Mouse (Mus musculus): ENCODE data around the gene Capn1.

The Capn1 gene

DNA sequence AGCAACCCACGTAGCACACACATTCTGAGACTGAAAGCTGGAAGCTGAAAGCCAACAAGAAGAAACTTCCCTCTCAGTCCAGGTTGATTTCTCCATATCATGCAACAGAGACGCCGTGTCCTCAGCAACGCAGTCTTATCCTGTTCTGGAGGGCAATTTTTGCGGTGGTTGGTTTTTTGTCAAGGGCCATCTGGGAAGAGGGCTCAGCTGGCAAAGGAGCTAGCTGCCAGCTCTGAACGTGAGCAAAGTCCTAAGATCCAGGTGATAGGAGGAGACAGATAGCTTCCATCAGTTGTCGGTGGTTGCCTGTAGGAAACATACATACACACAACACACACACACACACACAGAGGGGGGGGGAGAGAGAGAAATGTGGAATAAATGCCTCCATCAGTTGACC lies 22.6 kb upstream of the Capn1 start:
- DNase-seq (ENCODE audit: low spot score) = no peak

DNA sequence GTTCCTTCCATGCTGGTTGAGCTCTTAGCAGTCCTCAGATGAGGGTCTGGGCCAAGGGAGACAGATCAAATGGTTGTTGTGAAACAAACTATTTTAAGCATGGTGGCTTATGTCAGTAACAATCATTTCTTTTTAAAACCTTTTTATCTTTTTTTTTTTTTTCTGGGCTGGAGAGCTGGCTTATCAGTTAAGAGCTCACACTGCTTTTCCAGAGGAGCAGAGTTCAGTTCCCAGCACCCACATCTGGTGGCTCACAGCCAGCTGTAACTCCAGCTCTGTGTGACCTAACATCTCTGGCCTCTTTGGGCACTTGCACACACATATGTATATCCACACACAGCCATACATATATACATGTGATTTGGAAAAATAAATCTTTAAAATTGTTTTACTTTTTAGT lies 22.0 kb upstream of the Capn1 start:
- no peak for DNase-seq (ENCODE audit: low spot score)

DNA sequence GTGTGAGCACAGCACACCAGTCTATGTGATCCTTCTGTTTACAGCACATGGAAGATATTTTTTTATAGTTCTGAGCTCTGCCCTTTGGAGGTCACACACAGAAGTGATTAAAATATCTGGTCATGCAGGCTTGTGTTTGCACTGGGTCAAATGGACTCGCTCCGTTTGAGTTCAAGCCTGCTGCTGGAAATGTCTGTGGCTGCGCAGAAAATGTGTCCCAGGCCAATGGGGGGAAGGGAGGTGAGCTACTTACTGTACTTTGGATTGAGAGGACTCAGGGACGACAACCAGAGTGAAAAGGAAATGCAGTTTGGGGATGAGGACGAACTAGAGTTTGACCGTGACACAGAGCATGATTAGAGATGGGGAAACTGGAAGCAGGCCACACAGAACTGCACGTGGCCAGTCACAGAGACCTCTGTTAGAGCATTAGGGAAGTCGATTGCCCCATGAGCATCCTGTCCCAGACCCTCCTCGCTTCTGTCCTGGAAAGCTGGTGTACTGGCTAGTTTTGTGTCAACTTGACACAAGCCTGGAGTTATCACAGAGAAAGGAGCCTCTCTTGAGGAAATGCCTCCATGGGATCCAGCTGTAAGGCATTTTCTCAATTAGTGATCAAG lies 20.4 kb upstream of the Capn1 start:
- peak; percentile 63 for DNase-seq (ENCODE audit: low spot score)

DNA sequence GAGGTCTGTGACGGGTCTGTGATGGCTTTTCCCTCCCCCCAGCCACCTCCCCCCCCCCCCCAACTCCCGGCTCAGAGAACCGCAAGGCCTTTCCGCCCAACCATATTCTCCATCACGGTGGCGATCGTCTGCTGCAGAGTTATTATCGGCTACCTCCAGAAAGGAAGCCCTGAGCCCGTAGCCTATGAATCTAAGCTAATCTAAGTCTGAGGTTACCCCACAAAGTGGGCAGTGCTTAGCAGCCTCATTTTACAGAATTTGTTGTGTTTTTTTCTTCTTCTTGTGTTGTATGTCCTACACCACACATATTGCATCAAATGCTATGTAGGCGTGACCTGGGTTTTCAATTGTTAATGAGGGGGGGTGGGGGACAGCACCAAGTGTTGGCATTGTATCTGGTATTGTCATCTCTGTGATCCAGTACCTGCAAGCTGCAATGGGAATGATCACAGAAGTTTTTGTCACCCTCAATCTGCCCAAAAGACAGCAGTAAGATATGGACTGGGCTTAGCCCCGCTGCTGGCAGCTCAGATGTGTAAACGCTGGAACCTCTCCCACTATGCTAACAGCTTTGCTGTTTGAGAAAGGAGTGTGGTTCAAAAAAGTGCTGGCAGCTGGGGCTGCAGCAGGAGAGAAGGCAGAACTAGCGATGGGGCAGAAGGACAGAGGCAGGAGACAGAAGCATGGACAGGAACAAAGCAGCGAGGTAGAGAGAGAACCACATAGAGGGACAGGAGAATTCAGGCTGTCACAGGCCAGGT lies 15.0 kb upstream of the Capn1 start:
- DNase-seq (ENCODE audit: low spot score) = peak; percentile 81

DNA sequence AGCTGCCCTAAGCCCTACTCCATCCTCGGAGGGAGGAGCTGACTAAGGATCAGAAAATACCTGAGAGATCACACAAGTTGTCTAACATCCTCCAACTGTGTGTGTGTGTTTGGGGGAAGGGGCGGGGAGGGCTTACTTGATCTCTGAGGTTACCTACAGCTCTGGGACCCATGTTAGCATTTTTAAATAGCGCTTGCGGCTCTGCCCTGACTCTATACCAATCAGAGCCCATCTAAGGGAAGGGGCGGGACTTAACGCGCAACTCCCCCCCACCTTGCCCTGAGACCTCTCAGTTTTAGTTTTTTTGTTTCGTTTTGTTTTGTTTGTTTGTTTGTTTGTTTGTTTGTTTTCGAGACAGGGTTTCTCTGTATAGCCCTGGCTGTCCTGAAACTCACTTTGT lies 13.7 kb upstream of the Capn1 start:
- DNase-seq (ENCODE audit: low spot score) = no peak

DNA sequence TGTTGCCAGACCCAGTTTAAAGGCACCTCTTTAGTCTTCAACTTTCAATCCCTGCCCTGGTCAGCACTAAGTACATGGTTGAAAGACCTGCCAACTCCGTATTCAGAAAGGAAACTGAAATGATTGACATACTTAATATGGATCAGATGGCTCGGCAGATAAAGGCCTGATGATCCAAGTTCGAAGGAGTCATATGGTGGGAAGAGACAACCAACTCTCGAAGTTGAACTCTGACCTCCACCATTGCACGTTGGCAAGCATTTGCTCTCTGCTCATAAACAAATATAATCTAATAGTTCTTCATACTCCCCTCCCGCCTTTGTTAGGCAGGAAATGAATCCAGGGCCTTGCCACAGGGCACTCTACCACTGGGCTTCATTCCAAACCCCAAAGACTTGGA lies 13.3 kb upstream of the Capn1 start:
- peak; percentile 79 for DNase-seq (ENCODE audit: low spot score)

DNA sequence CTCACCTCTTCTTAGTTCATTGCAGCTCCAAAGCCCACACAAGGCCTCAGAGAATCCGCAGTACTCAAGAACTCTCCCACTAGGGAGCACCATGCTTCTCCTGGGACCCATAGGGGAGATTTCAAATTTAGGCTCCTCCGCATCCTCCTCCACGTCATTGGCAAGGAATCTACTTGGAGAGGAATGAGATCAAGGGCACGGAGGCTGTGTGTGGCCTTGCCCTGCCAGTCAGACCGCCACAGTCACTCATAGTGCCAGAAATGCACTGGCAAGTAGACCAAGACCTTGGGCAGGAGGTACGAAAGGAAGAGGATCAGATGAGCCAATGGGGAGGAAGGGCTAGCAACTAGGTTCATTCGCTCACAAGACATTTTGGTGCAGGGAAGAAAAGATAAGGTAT lies 8.2 kb upstream of the Capn1 start:
- DNase-seq (ENCODE audit: low spot score) = no peak

DNA sequence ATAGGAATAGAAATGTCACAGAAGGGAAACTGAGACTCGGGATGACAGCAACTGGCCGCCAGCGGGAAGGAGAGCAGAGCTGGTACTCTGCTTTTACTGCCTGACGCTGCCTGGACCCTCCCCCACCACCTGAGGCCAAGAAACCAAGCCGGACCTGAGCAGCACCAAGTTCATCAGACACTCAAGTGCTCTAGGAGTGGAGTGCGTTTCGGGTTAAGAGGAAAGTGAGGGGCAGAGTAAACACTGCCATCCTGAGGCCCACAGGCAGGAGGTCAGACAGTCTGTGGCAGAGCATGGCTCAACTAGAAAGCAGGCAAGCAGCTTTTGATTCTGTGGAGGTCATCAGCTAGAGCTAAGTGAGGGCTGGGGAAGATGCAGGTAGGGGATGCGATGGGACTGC lies 7.4 kb upstream of the Capn1 start:
- DNase-seq (ENCODE audit: low spot score) = no peak

DNA sequence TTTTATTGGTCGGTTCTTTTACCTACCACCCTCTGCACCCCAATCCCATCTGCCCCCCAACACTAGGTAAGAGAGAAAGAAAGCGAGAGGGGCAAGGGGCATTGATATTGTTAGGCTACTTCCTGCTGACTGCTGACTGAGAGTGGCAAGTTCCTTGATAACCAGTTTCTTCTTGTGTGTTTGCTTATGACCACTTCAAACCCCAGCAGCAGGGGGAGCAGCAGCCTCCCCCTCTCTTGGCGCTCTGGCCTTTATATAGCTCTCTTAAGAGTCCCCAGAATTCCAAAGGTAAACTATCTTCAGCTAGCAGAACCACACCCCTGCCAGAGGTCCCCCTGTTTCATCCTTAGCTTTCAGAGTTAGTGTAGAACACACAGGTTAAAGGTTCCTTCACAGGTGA lies 4.6 kb upstream of the Capn1 start:
- DNase-seq (ENCODE audit: low spot score) = no peak

DNA sequence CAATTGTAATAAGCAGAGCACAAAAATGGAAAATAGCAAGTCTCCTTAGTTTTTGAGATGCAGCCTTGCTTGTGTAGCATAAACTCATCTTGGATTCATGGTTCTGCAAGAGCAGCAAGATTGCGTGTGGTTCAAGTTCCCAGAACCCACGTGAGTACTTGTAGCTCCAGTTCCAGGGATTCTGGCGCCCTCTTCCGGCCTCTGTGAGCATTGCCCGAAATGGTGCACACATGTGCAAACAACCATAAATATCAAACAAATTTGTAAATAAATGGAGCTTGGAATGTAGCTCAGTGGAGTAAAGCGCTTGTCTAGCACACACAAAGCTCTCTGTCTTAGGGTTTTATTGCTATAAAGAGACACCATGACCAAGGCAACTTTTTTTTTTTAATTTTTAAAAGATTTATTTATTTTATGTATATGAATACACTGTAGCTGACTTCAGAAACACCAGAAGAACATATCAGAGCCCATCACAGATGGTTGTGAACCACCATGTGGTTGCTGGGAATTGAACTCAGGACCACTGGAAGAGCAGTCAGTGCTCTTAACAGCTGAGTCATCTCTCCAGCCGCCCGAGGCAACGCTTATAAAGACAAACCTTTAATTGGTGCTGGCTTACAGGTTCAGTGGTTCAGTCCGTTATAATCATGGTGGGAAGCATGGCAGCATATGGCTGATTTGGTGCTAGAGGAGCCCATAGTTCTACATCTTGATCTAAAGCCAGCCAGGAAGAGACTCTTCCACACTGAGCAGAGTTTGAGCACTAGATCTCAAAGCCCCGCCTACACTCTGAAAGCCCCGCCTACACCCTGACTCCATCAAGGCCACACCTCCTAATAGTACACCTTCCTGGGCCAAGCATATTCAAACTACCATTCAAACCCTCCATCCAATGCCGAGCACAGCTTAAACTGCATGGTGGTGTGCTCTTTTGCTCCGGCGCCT lies 2.7 kb upstream of the Capn1 start:
- peak; percentile 94 for DNase-seq (ENCODE audit: low spot score)

DNA sequence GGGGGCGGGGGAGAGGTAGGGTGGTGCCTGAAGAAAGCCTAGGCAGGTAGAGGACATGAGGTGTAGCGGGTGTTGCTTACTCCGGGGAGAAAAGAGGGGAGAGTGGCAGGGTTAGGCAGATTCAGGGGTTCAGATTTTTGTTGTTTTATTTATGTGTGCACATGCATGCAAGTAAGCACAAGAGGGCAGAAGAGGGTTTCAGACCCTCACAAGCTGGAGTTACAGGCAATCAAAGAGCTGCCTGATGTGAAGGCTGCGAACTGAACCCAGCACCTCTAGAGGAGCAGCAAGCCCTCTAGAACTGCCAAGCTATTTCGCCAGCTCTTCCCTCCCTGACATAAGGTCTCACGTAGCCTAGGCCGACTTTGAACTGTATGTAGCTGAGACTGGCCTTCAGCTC lies 835 bp upstream of the Capn1 start:
- DNase-seq (ENCODE audit: low spot score) = peak; percentile 57

DNA sequence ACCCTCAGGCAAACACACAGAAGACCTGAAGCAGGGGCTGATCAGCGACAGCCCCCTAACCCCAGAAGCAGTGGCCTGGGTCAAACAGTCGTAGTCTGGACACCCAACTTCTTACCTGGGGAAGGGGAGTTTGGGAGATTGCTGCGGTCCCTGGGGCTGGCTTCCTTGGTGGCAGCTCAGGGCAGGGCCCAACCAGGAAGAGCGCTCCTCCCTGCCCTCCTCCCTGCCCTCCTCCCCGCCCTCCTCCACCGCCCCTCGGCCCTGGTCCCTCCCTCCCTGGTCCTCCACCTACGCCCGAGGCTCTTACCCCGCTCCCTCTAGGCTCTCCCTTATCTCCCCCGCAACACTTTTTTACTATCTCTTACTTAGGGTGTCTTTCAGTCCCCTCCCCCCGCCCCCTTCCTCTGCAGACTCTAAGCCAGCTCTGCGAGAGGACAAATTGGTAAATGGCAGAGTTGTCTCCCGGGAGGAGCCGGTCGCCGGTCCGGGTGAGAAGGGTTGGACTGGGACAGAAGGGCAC lies 646 bp downstream of the Capn1 start:
- peak; percentile 78 for DNase-seq (ENCODE audit: low spot score)

DNA sequence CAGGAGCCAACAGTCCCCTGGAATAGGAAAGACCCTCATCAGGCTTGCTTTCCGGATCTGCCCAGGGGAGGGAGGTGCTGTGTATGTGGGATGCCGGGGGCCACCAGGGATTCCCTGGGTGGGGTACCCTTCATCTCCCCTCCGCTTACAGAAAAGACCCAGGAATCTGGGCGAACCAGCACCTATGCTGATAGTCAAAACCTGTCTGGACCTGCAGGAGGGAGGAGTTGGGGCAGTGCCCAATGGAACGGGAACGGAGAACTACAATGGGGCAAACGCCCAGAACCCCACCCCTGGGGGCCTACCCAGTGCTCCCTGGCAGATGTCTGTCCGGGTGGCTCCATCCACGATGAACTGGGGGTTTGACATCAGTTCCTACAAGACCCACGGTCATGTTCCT lies 2.0 kb downstream of the Capn1 start:
- DNase-seq (ENCODE audit: low spot score) = no peak

DNA sequence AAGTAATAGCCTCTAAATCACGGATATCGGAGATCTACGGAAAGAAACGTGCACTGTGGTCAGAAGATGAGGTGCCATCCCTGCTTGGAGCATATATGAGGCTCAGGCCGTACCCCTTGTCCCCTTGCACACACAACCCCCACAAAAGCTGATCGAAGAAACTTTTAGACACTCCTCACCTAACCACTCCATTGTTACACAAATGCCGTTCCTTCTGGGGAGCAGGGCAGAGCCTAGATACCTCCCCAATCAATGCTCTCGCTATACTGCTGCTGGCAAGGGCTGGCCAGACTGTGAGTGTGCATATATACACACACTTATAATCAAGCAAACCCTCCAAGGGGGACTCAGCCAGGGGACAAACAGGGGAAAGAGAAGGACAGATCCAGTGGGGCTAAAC lies 6.6 kb downstream of the Capn1 start:
- DNase-seq (ENCODE audit: low spot score) = no peak

DNA sequence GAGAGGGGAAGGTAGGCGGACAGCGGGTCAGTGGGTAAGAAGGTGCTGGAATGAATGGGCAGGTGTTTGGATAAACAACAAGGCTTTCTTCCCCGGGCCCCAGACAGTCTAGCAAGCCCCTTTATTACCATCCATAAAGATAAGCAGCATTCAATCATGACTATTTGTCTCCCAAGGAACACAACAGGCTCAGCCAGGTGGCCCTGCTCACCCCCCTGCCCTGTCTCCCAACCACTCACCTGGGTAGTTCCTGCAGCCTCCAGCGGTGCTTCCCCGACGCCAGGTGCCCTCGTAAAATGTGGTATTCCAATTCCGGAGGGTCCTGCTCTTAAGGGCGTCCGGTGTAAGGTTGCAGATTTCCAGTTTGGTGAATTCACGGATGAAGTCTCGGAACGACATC lies 8.7 kb downstream of the Capn1 start:
- no peak for DNase-seq (ENCODE audit: low spot score)

DNA sequence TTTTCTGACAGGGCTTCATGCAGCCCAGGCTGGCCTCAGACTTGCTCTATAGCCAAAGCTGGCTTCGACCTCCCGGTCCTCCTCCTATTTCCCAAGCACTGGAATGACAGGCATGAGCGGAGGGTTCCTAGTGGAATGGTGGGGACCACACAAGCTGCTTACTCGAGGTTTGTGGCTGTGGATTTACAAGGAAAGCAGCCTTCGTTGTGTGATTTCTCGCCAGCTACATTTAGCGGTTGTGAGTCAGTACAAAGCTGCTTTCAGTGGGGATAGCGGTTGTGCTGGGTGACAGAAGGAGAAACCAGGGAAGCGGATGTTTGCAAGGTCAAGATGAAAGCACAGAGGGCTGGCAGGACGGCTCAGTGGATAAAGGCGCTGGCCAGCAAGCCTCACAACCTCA lies 10.2 kb downstream of the Capn1 start:
- DNase-seq (ENCODE audit: low spot score) = no peak

DNA sequence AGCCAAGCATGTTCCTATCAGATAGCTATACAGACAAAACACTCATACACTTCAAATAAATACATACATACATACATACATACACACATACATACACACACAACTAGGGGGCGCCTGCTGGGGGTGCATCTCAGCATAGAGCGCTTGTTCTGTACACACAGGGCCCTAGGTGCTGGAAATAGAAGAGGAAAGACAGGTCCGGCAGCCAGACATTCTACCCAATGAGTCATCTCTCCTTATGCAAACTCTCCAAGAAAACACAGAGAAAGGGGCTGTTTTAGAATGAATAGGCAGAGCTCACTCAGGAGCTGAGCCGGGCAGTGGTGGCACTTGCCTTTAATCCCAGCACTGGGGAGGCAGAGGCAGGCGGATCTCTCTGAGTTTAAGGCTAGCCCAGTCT lies 15.7 kb downstream of the Capn1 start:
- no peak for DNase-seq (ENCODE audit: low spot score)

DNA sequence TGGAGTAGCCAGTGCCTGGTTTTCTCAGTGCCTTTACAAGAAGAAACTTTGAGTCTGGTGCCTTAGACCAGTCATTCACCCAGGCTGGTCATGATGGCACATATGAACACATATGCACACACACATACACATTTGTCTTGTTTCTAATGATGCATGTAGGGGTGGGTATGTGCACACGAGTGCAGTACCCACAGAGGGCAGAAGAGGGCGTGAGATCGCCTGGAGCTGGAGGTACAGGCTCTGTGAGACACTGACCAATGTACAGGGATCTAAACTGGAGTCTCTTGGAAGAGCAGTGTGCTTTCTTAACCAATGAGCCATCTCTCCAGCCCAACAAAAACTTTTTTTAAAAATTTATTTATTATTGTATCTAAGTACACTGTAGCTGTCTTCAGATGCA lies 17.5 kb downstream of the Capn1 start:
- DNase-seq (ENCODE audit: low spot score) = no peak

DNA sequence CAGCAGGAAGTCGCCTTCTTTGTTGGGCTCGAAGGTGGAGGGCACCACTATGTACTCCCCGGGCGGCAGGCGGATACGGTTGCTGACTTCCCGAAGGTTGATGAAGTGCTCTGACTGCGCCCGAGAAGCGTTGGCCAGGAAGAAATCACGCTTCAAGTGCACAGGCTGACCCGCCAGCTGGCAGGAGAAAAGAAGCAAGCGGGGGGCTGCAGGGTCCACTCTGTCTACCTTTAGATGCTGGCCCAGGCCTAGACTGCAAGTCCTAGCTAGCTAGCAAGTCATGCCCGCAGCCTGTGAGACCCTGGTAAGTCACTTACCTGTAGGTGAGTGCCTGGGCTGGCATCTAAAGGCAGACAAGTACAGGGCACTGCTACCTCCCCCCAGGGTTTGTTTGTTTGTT lies 21.0 kb downstream of the Capn1 start:
- DNase-seq (ENCODE audit: low spot score) = no peak

DNA sequence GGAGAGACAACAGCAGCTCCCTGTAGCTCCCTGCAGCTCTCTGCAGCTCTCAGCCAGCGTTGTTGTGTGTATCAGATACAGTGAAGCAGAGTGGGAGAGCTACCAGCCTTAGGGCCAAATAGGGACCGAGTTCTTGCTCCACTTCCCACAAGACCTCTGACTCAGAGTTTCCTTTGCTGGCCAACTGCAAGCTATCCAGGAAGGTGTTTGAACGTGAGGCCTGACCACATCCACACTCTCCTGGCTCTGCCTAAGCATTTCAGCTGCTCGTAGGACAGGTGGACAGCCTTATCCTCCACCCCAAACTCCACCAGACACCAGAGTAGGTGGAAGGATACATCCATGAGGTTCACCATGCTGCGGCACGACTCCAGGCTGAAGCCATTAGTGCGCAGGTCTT lies 23.7 kb downstream of the Capn1 start:
- DNase-seq (ENCODE audit: low spot score) = no peak

DNA sequence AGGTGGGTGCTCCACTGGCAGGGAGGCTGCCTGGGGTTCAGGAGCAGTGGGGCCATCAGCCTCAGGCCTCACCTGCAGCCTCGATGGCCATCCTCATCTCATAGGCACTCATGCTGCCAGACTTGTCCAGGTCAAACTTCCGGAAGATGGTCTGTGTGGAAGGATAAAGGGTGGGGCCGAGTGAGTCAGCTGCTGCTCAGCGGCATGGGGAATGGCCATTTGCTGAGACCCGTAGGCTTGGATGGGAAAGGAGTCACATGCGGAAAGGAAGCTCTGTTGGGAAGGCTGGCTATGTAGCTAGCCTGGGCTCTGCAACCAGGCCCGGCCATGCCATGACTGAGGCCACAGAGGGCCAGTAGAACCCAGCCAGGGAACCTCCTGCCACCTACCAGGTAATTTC lies 24.2 kb downstream of the Capn1 start:
- no peak for DNase-seq (ENCODE audit: low spot score)

DNA sequence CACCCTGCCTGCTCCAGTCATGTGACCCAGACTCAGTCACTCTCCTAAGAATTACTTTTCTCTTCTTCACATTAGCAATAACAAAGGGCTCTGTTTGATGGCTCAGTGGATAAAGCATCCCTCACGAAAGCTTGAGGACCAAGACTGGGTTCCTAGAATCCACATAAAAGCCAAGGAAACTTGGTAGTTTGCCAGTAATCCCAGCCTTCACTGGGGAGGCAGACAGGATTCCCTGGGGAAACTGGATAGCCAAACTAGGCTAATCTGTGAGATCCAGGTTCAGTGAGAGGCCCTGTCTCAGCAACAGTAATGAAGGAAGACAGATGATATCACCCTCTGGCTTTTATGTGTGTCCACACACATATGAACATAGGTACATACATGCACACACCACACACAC lies 24.8 kb downstream of the Capn1 start:
- no peak for DNase-seq (ENCODE audit: low spot score)

DNA sequence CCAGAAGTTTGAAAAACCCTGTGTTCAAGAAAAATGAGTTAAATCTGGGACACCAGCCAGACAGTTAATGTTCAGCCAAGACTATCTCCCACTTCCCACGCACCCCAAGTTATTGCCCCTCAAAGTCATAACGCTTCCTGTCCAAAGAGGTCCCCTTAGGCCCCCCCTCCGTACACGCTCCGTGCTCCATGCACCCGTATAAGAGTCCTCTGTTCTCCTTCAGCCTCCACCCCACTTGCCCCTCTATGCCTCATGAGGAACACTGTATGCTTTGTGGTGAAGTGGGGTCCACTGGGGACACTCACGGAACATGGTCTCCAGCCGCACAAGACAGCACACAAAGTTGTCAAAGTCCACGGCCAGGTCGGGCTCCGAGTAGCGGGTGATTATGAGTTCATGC lies 25.7 kb downstream of the Capn1 start:
- no peak for DNase-seq (ENCODE audit: low spot score)
